Mouse (Mus musculus) forebrain, embryonic 15.5 days (tissue): ENCODE results near the gene Fmnl2. TPM values are rescaled to one million over a fixed set of nuclear protein-coding genes. Genes with fewer than 3 reads are reported as not detected.
A peak's percentile ranks its signal among the peaks of the same experiment; 100 is the strongest.

ENCODE experiments used
- ATAC-seq: fragments of 200-750 bp; cut with Nextera tagmentation; replicated peaks from 2 replicates; pipeline ENCODE4 v1.8.0; 2017; ENCODE audit warnings: mild to moderate bottlenecking, moderate TSS enrichment, moderate library complexity
- H3K27ac ChIP-seq: fragments of 300-500 bp; sonication (generic); replicated peaks from 2 replicates; pipeline ENCODE4 v1.5.1; 2015; ENCODE audit warnings: mild to moderate bottlenecking, inconsistent platforms
- H3K27me3 ChIP-seq: fragments of 300-500 bp; sonication (generic); 2 replicates; pipeline ENCODE4 v1.6.1; 2015; ENCODE audit warnings: inconsistent platforms
- H3K36me3 ChIP-seq: fragments of 300-500 bp; sonication (generic); 2 replicates; pipeline ENCODE4 v1.6.1; 2015; ENCODE audit warnings: mild to moderate bottlenecking, inconsistent platforms
- H3K4me1 ChIP-seq: fragments of 300-500 bp; sonication (generic); 2 replicates; pipeline ENCODE4 v1.6.1; 2015; ENCODE audit warnings: inconsistent platforms
- H3K4me2 ChIP-seq: fragments of 300-500 bp; sonication (generic); replicated peaks from 2 replicates; pipeline ENCODE4 v1.6.1; 2015; ENCODE audit warnings: mild to moderate bottlenecking, inconsistent platforms
- H3K4me3 ChIP-seq: fragments of 300-500 bp; sonication (generic); 2 replicates; pipeline ENCODE4 v1.5.1; 2015; ENCODE audit warnings: mild to moderate bottlenecking, inconsistent platforms
- H3K9ac ChIP-seq: fragments of 300-500 bp; sonication (generic); replicated peaks from 2 replicates; pipeline ENCODE4 v1.6.1; 2015; ENCODE audit warnings: mild to moderate bottlenecking, inconsistent platforms
- H3K9me3 ChIP-seq: fragments of 300-500 bp; sonication (generic); 2 replicates; pipeline ENCODE4 v1.6.1; 2016; ENCODE audit warnings: inconsistent platforms
- WGBS: fragments of 180-500 bp; shearing (Covaris S2); methylation state at CpG from one replicate; pipeline ENCODE4 v1.1.7; 2015; ENCODE audit warnings: mixed read lengths; 5-methylcytosine and 5-hydroxymethylcytosine counted together
- polyA plus RNA-seq: library from polyadenylated mRNA; unstranded; fragments of >200 nt; fragmentation: Nextera tagmentation; extraction: Ambion mirVana; gene quantifications from 2 replicates; pipeline ENCODE4 v1.2.1, GENCODE M21; 2015

Fmnl2 gene
- polyA plus RNA-seq, 1 experiment from 2014 or later, result 18.6 TPM

- Histone ChIP-seq H3K4me3 (no peak overlapping the region), H3K27ac (no peak overlapping the region), H3K4me1 (peaks cover 55% of the 10 kb centered on the region), H3K9me3 (no peaks in the 10 kb centered on the region), H3K4me2 (no peak overlapping the region), H3K36me3 (no peaks in the 10 kb centered on the region), H3K27me3 (no peaks in the 10 kb centered on the region), H3K9ac (no peak overlapping the region)
- WGBS, result 31% methylated on average over 7 of the region's 7 CpGs
- no peak for ATAC-seq
These were observed 106.8 kb downstream of the Fmnl2 start for GRCm38 (mm10) chr2:52964386-52964928.

GRCm38 (mm10) chr2:52966227-52966626, 108.6 kb downstream of the Fmnl2 start:
- no peaks in the 10 kb centered on the region for H3K36me3 ChIP-seq
- H3K9ac ChIP-seq, result no peak overlapping the region
- peaks cover 40% of the 10 kb centered on the region for H3K4me1 ChIP-seq
- whole genome bisulfite sequencing, result 70% methylated on average over 5 of the region's 5 CpGs
- H3K4me2 ChIP-seq, result no peak overlapping the region
- H3K4me3 ChIP-seq, result no peak overlapping the region
- no peaks in the 10 kb centered on the region for H3K27me3 ChIP-seq
- no peaks in the 10 kb centered on the region for H3K9me3 ChIP-seq
- no peak for ATAC-seq
- no peak overlapping the region for H3K27ac ChIP-seq

GRCm38 (mm10) chr2:52966820-52967460, 109.3 kb downstream of the Fmnl2 start:
- Histone ChIP-seq H3K9me3 (no peaks in the 10 kb centered on the region), H3K4me2 (no peak overlapping the region), H3K27ac (no peak overlapping the region), H3K4me3 (no peak overlapping the region), H3K36me3 (no peaks in the 10 kb centered on the region), H3K27me3 (no peaks in the 10 kb centered on the region), H3K9ac (no peak overlapping the region), H3K4me1 (peaks cover 40% of the 10 kb centered on the region)
- ATAC-seq, result no peak
- 85% methylated on average over 12 of the region's 12 CpGs for WGBS

- no peak overlapping the region for H3K4me3 ChIP-seq
- H3K27me3 ChIP-seq, result no peaks in the 10 kb centered on the region
- peaks cover 40% of the 10 kb centered on the region for H3K4me1 ChIP-seq
- no peaks in the 10 kb centered on the region for H3K36me3 ChIP-seq
- no peaks in the 10 kb centered on the region for H3K9me3 ChIP-seq
- ATAC-seq, result no peak
- no peak overlapping the region for H3K27ac ChIP-seq
- WGBS, result 93% methylated on average over 5 of the region's 5 CpGs
- no peak overlapping the region for H3K9ac ChIP-seq
- H3K4me2 ChIP-seq, result no peak overlapping the region
These were observed 109.8 kb downstream of the Fmnl2 start for GRCm38 (mm10) chr2:52967461-52967823.

GRCm38 (mm10) chr2:52968884-52969283, 111.2 kb downstream of the Fmnl2 start:
- Histone ChIP-seq H3K27me3 (no peaks in the 10 kb centered on the region), H3K36me3 (no peaks in the 10 kb centered on the region), H3K4me3 (no peak overlapping the region), H3K9me3 (no peaks in the 10 kb centered on the region), H3K4me1 (peaks cover 33% of the 10 kb centered on the region), H3K4me2 (no peak overlapping the region), H3K27ac (no peak overlapping the region; the same call in 1 of the 2 replicates), H3K9ac (no peak overlapping the region)
- 78% methylated on average over 2 of the region's 2 CpGs for WGBS
- ATAC-seq, result no peak

- Histone ChIP-seq H3K9ac (no peak overlapping the region), H3K4me3 (no peak overlapping the region)
- no peak for ATAC-seq
These were observed 116.4 kb downstream of the Fmnl2 start for GRCm38 (mm10) chr2:52974056-52974455.

GRCm38 (mm10) chr2:52974776-52975175, 117.1 kb downstream of the Fmnl2 start:
- Histone ChIP-seq H3K4me3 (no peak overlapping the region), H3K36me3 (no peaks in the 10 kb centered on the region), H3K4me1 (peaks cover 16% of the 10 kb centered on the region), H3K4me2 (no peak overlapping the region), H3K27ac (no peak overlapping the region), H3K9ac (no peak overlapping the region), H3K9me3 (no peaks in the 10 kb centered on the region), H3K27me3 (no peaks in the 10 kb centered on the region)
- 61% methylated on average over 1 of the region's 1 CpGs for WGBS
- no peak for ATAC-seq

More at GRCm38 (mm10) chr2:52974056-52974455, 116.4 kb downstream of the Fmnl2 start:
- WGBS, result 91% methylated on average over 6 of the region's 6 CpGs
- Histone ChIP-seq H3K4me1 (peaks cover 9% of the 10 kb centered on the region), H3K36me3 (no peaks in the 10 kb centered on the region), H3K4me2 (no peak overlapping the region), H3K9me3 (no peaks in the 10 kb centered on the region), H3K27me3 (no peaks in the 10 kb centered on the region), H3K27ac (no peak overlapping the region)

GRCm38 (mm10) chr2:52977921-52978675, 120.4 kb downstream of the Fmnl2 start:
- H3K36me3 ChIP-seq, result no peaks in the 10 kb centered on the region
- H3K9ac ChIP-seq, result no peak overlapping the region
- no peak overlapping the region for H3K4me3 ChIP-seq
- 71% methylated on average over 6 of the region's 6 CpGs for WGBS
- no peak for ATAC-seq
- peaks cover 27% of the 10 kb centered on the region for H3K4me1 ChIP-seq
- no peak overlapping the region for H3K27ac ChIP-seq
- no peak overlapping the region for H3K4me2 ChIP-seq
- H3K27me3 ChIP-seq, result no peaks in the 10 kb centered on the region
- no peaks in the 10 kb centered on the region for H3K9me3 ChIP-seq

- no peaks in the 10 kb centered on the region for H3K36me3 ChIP-seq
- no peaks in the 10 kb centered on the region for H3K27me3 ChIP-seq
- no peak for ATAC-seq
- no peak overlapping the region for H3K4me3 ChIP-seq
- H3K27ac ChIP-seq, result no peak overlapping the region
- H3K9me3 ChIP-seq, result no peaks in the 10 kb centered on the region
- WGBS, result 77% methylated on average over 2 of the region's 2 CpGs
- no peak overlapping the region for H3K4me2 ChIP-seq
- H3K9ac ChIP-seq, result no peak overlapping the region
- peaks cover 27% of the 10 kb centered on the region for H3K4me1 ChIP-seq
These were observed 121.1 kb downstream of the Fmnl2 start for GRCm38 (mm10) chr2:52978796-52979195.

- Histone ChIP-seq H3K9me3 (no peaks in the 10 kb centered on the region), H3K27me3 (no peaks in the 10 kb centered on the region), H3K4me3 (no peak overlapping the region), H3K9ac (no peak overlapping the region), H3K27ac (no peak overlapping the region), H3K4me1 (peaks cover 27% of the 10 kb centered on the region), H3K36me3 (no peaks in the 10 kb centered on the region), H3K4me2 (no peak overlapping the region)
- 24% methylated on average over 4 of the region's 4 CpGs for WGBS
- 0 out of 2 replicates have a peak, but pooled peaks have one; percentile 9 for ATAC-seq
These were observed 121.7 kb downstream of the Fmnl2 start for GRCm38 (mm10) chr2:52979280-52979763.

- no peak for ATAC-seq
These were observed 123.5 kb downstream of the Fmnl2 start for GRCm38 (mm10) chr2:52981126-52981525.

GRCm38 (mm10) chr2:52981595-52981994, 123.9 kb downstream of the Fmnl2 start:
- H3K4me1 ChIP-seq, result peaks cover 43% of the 10 kb centered on the region
- no peaks in the 10 kb centered on the region for H3K27me3 ChIP-seq
- ATAC-seq, result no peak
- H3K36me3 ChIP-seq, result no peaks in the 10 kb centered on the region
- 92% methylated on average over 8 of the region's 8 CpGs for WGBS
- no peaks in the 10 kb centered on the region for H3K9me3 ChIP-seq
- H3K9ac ChIP-seq, result no peak overlapping the region
- H3K4me2 ChIP-seq, result no peak overlapping the region
- no peak overlapping the region for H3K27ac ChIP-seq
- H3K4me3 ChIP-seq, result no peak overlapping the region

More at GRCm38 (mm10) chr2:52981126-52981525, 123.5 kb downstream of the Fmnl2 start:
- no peaks in the 10 kb centered on the region for H3K27me3 ChIP-seq
- no peak overlapping the region for H3K4me3 ChIP-seq
- WGBS, result 89% methylated on average over 7 of the region's 7 CpGs
- H3K36me3 ChIP-seq, result no peaks in the 10 kb centered on the region
- H3K4me2 ChIP-seq, result no peak overlapping the region
- H3K27ac ChIP-seq, result no peak overlapping the region
- H3K9ac ChIP-seq, result no peak overlapping the region
- H3K4me1 ChIP-seq, result peaks cover 43% of the 10 kb centered on the region
- H3K9me3 ChIP-seq, result no peaks in the 10 kb centered on the region
